Mouse (Mus musculus): Measurements from ENCODE around the gene Dcaf6.
"Not testable (repeated sequence)": the region's sequence is repeated elsewhere in the genome, so short reads cannot be mapped to it uniquely, and the experiment has no call there.

Gene Dcaf6

GRCm38 (mm10) chr1:165421357-165421915 is 38.8 kb downstream of the Dcaf6 start:
- in situ Hi-C loops (cut with MboI, MseI), result no loop called here

- in situ Hi-C loops (cut with MboI, MseI), result no loop called here
Measured at GRCm38 (mm10) chr1:165396401-165396805, 63.9 kb downstream of the Dcaf6 start.

- in situ Hi-C loops (cut with MboI, MseI), result no loop called here
Measured at GRCm38 (mm10) chr1:165395940-165396339, 64.3 kb downstream of the Dcaf6 start.

- in situ Hi-C loops (cut with MboI, MseI), result no loop called here
Measured at GRCm38 (mm10) chr1:165394836-165395235, 65.4 kb downstream of the Dcaf6 start.

- in situ Hi-C loops (cut with MboI, MseI), result no loop called here
Measured at GRCm38 (mm10) chr1:165393033-165393432, 67.2 kb downstream of the Dcaf6 start.

- in situ Hi-C loops (cut with MboI, MseI), result no loop called here
Measured at GRCm38 (mm10) chr1:165388716-165389115, 71.6 kb downstream of the Dcaf6 start.

GRCm38 (mm10) chr1:165386525-165386923 is 73.8 kb downstream of the Dcaf6 start:
- in situ Hi-C loops (cut with MboI, MseI), result no loop called here

GRCm38 (mm10) chr1:165385810-165386524 is 74.3 kb downstream of the Dcaf6 start:
- in situ Hi-C loops (cut with MboI, MseI), result no loop called here

GRCm38 (mm10) chr1:165373839-165374238 is 86.4 kb downstream of the Dcaf6 start:
- in situ Hi-C loops (cut with MboI, MseI), result no loop called here

- in situ Hi-C loops (cut with MboI, MseI), result no loop called here
Measured at GRCm38 (mm10) chr1:165370990-165371389, 89.3 kb downstream of the Dcaf6 start.

GRCm38 (mm10) chr1:165365057-165365456 is 95.2 kb downstream of the Dcaf6 start:
- in situ Hi-C loops (cut with MboI, MseI), result no loop called here

GRCm38 (mm10) chr1:165363271-165363670 is 97.0 kb downstream of the Dcaf6 start:
- in situ Hi-C loops (cut with MboI, MseI), result no loop called here

GRCm38 (mm10) chr1:165356347-165356746 is 103.9 kb downstream of the Dcaf6 start:
- in situ Hi-C loops (cut with MboI, MseI), result no loop called here

GRCm38 (mm10) chr1:165348627-165349026 is 111.6 kb downstream of the Dcaf6 start:
- in situ Hi-C loops (cut with MboI, MseI), result no loop called here

- in situ Hi-C loops (cut with MboI, MseI), result no loop called here
Measured at GRCm38 (mm10) chr1:165344453-165344852, 115.8 kb downstream of the Dcaf6 start.

GRCm38 (mm10) chr1:165342126-165342525 is 118.1 kb downstream of the Dcaf6 start:
- in situ Hi-C loops (cut with MboI, MseI), result no loop called here

- in situ Hi-C loops (cut with MboI, MseI), result no loop called here
Measured at GRCm38 (mm10) chr1:165332797-165333196, 127.5 kb downstream of the Dcaf6 start.

- in situ Hi-C loops (cut with MboI, MseI), result no loop called here
Measured at GRCm38 (mm10) chr1:165330859-165331258, 129.4 kb downstream of the Dcaf6 start.

- in situ Hi-C loops (cut with MboI, MseI), result not testable (repeated sequence)
Measured at GRCm38 (mm10) chr1:165328384-165329289, 131.6 kb downstream of the Dcaf6 start.

- in situ Hi-C loops (cut with MboI, MseI), result no loop called here
Measured at GRCm38 (mm10) chr1:165327831-165328230, 132.4 kb downstream of the Dcaf6 start.

GRCm38 (mm10) chr1:165327370-165327769 is 132.9 kb downstream of the Dcaf6 start:
- in situ Hi-C loops (cut with MboI, MseI), result no loop called here

- in situ Hi-C loops (cut with MboI, MseI), result no loop called here
Measured at GRCm38 (mm10) chr1:165322934-165323333, 137.3 kb downstream of the Dcaf6 start.

Measured in regulatory T cell (primary cell).